Mouse (Mus musculus) kidney, postnatal 0 days (tissue): ENCODE measurements around the gene Btbd9. TPM values are rescaled to one million over a fixed set of nuclear protein-coding genes. Genes with fewer than 3 reads are reported as not detected.
A peak's percentile ranks its signal among the peaks of the same experiment; 100 is the strongest.

Experiments
- ATAC-seq: fragments of 200-750 bp; cut with Nextera tagmentation; replicated peaks from 2 replicates; pipeline ENCODE4 v1.8.0; 2017; ENCODE audit warnings: low read depth, moderate number of reproducible peaks, moderate TSS enrichment, moderate library complexity; ENCODE audit not compliant: low FRiP score
- DNase-seq: peaks from one replicate; pipeline ENCODE4 v3.0.0-alpha.2; 2016; ENCODE audit warnings: low spot score
- H3K27ac ChIP-seq: fragments of 300-500 bp; sonication (generic); 2 replicates; pipeline ENCODE4 v1.5.1; 2014; ENCODE audit warnings: mild to moderate bottlenecking
- H3K27me3 ChIP-seq: fragments of 300-500 bp; sonication (generic); 2 replicates; pipeline ENCODE4 v1.6.1; 2014; ENCODE audit warnings: low read length, mixed read lengths; ENCODE audit not compliant: insufficient read depth
- H3K36me3 ChIP-seq: fragments of 300-500 bp; sonication (generic); 2 replicates; pipeline ENCODE4 v1.6.1; 2014; ENCODE audit warnings: low read length, mixed read lengths; ENCODE audit not compliant: insufficient read depth
- H3K4me1 ChIP-seq: fragments of 300-500 bp; sonication (generic); replicated peaks from 2 replicates; pipeline ENCODE4 v1.6.1; 2014; ENCODE audit warnings: antibody characterized with exemption, low read length, mixed read lengths; ENCODE audit not compliant: insufficient read depth
- H3K4me2 ChIP-seq: fragments of 300-500 bp; sonication (generic); 2 replicates; pipeline ENCODE4 v1.6.1; 2014; ENCODE audit warnings: mild to moderate bottlenecking, low read length, moderate library complexity, mixed read lengths
- H3K4me3 ChIP-seq: fragments of 300-500 bp; sonication (generic); replicated peaks from 2 replicates; pipeline ENCODE4 v1.5.1; 2014; ENCODE audit warnings: low read depth, low read length
- H3K9ac ChIP-seq: fragments of 300-500 bp; sonication (generic); 2 replicates; pipeline ENCODE4 v1.6.1; 2014; ENCODE audit warnings: low read depth, low read length
- H3K9me3 ChIP-seq: fragments of 300-500 bp; sonication (generic); replicated peaks from 2 replicates; pipeline ENCODE4 v1.6.1; 2016; ENCODE audit warnings: low read length, inconsistent platforms, mixed read lengths
- CTCF ChIP-seq: IDR thresholded peaks from 2 replicates; pipeline ENCODE4 v1.5.1; 2016; ENCODE audit warnings: antibody characterized with exemption, low read depth, mild to moderate bottlenecking, moderate library complexity
- WGBS: fragments of 180-500 bp; shearing (Covaris S2); extraction: QIAGEN DNeasy Blood & Tissue Kit; methylation state at CpG from one replicate; pipeline ENCODE4 v1.1.7; 2014; 5-methylcytosine and 5-hydroxymethylcytosine counted together
- polyA plus RNA-seq: library from polyadenylated mRNA; unstranded; fragments of >200 nt; fragmentation: Nextera tagmentation; extraction: Ambion mirVana; gene quantifications from 2 replicates; pipeline ENCODE4 v1.2.1, GENCODE M21; 2015

Gene Btbd9
- polyA plus RNA-seq, 1 experiment from 2014 or later, result 41.1 TPM

DNA sequence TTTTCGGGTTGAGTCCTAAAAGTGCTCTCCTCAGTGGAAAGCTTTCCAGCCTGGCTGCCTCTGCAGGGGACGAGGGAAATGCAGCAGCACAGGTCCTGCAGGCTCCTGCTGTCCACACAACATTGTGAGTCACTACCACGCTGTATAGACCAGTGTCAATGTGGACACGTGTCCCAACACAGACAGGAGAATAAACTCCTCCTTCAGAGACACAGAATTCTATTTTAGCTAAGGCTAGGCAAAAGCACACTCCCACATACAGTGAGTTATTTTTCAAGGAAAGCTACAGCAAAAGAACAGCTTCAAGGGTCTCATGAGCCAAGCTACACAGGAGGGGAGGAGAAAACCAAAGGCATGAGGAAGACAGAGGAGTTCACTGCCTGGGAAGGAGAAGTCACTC lies 243.2 kb downstream of the Btbd9 start:
- Histone ChIP-seq H3K36me3 (no peaks in the 10 kb centered on the region), H3K4me3 (no peak overlapping the region), H3K27me3 (no peaks in the 10 kb centered on the region), H3K9me3 (no peaks in the 10 kb centered on the region), H3K4me1 (0 out of 2 replicates have a peak, but pooled peaks cover 12% of the 10 kb centered on the region), H3K27ac (no peak overlapping the region), H3K9ac (no peak overlapping the region), H3K4me2 (no peak overlapping the region)
- WGBS, result 81% methylated on average over 4 of the region's 4 CpGs
- no peak for ATAC-seq
- no peak for TF ChIP-seq CTCF
- DNase-seq, result no peak

DNA sequence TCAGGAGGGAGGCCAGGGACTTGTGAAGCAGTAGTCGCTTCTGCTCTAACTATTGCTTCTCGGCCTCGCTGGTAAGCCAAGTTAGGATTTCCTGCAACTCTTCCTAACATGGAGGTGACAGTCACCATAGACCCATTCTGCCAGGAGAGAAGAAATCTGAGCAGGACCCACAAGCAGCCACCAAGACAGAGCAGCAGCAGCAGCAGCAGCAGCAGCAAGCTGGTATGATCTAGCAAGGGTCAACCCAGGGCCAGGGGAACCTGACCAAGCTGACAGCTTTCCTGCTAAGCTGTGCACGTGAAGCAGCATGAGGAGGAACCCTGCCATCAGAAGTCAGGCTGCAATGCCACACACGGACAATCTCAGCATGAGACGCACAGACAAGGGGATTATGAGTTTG lies 244.9 kb downstream of the Btbd9 start:
- Histone ChIP-seq H3K4me2 (no peak overlapping the region), H3K27me3 (no peaks in the 10 kb centered on the region), H3K9me3 (no peaks in the 10 kb centered on the region), H3K4me1 (0 out of 2 replicates have a peak, but pooled peaks cover 5% of the 10 kb centered on the region), H3K36me3 (no peaks in the 10 kb centered on the region), H3K4me3 (no peak overlapping the region), H3K27ac (no peak overlapping the region), H3K9ac (no peak overlapping the region)
- 68% methylated on average over 6 of the region's 6 CpGs for WGBS
- DNase-seq (no peak), ATAC-seq (no peak)
- TF ChIP-seq CTCF, result no peak

DNA sequence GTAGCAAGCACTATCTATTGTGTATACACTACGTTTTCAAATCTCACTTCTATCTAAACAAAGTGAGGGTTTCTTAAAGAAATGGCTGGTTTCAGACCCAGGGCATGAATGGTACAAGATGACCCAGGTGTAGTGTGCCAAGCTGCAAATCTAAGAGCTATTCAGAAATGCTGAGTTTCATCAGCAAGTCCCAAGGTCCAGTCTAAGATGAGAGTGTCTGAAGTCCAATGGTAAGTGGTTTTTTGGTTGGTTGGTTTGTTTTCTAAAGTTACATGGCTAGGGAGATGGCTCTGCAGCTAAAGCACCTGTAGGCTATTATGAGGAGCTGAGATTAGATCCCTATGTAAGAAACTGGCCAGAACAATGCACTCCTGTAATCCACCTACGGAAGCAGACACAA lies 246.8 kb downstream of the Btbd9 start:
- no peaks in the 10 kb centered on the region for H3K36me3 ChIP-seq

DNA sequence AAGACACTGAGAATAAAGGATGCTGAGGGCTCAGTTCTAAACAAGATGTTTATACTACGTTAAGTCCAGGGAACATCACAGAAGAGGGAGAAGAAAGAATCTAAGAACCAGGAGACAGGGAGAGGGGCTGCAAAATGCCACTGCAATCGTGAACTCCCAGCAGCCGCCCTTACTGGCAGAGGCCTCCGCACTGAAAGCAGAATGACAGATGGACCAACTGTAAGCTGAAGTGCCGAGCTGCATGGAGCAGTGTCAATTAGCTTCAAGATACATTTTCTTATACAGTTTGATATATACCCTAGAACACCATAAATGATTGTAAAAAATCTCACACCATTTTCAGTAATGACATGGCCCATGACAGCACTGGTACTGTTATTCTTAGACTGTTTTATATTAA lies 247.4 kb downstream of the Btbd9 start:
- DNase-seq (no peak), ATAC-seq (no peak)
- Histone ChIP-seq H3K9ac (no peak overlapping the region), H3K4me1 (no peaks in the 10 kb centered on the region), H3K27ac (no peak overlapping the region), H3K4me3 (no peak overlapping the region), H3K4me2 (no peak overlapping the region), H3K9me3 (no peaks in the 10 kb centered on the region), H3K36me3 (no peaks in the 10 kb centered on the region), H3K27me3 (no peaks in the 10 kb centered on the region)
- 82% methylated on average over 5 of the region's 5 CpGs for WGBS
- no peak for TF ChIP-seq CTCF

More for the DNA sequence above, 246.8 kb downstream of the Btbd9 start:
- Histone ChIP-seq H3K27ac (no peak overlapping the region), H3K4me2 (no peak overlapping the region), H3K27me3 (no peaks in the 10 kb centered on the region), H3K9ac (no peak overlapping the region), H3K9me3 (no peaks in the 10 kb centered on the region), H3K4me1 (no peaks in the 10 kb centered on the region), H3K4me3 (no peak overlapping the region)
- 83% methylated on average over 2 of the region's 2 CpGs for WGBS
- DNase-seq (no peak), ATAC-seq (no peak)
- TF ChIP-seq CTCF, result no peak

DNA sequence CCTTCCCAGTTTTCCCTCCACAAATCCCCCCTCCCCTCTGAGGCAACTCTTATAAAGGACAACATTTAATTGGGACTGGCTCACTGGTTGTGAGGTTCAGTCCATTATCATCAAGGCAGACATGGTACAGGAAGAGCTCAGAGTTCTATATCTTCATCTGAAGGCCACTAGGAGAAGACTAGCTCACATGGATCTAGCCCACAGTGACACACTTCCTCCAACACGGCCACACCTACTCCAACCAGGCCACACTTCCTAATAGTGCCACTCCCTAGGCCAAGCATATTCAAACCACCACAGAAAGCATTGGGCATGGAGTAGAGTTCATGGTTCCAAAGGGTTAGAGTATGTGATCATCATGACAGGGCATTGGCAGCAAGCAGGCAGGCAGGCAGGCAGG lies 249.4 kb downstream of the Btbd9 start:
- H3K27me3 ChIP-seq, result no peaks in the 10 kb centered on the region
- no peaks in the 10 kb centered on the region for H3K9me3 ChIP-seq
- no peaks in the 10 kb centered on the region for H3K4me1 ChIP-seq
- ATAC-seq, result no peak
- no peak for DNase-seq
- H3K36me3 ChIP-seq, result no peaks in the 10 kb centered on the region
- H3K4me2 ChIP-seq, result no peak overlapping the region
- WGBS, result 76% methylated on average over 1 of the region's 1 CpGs
- H3K4me3 ChIP-seq, result no peak overlapping the region
- H3K9ac ChIP-seq, result no peak overlapping the region
- H3K27ac ChIP-seq, result no peak overlapping the region
- TF ChIP-seq CTCF, result no peak

DNA sequence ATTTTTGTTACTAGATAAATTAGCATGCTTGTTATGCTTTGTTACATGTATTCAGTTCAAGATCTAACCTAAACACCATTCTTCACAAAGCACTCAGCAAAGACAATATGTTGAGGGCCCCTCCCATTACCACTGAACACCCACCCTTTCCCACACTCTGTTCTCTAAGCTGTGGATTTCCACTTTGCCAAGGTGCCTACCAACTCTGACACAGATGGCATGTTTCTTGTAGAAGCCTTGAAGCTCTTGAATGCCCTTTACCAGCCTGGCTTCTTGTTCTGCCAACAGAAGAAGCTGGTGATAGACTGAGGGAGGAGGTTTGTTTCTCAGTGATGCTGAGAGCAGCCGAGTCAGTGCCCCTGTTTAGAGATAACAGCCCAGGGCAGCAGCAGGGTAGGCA lies 256.0 kb downstream of the Btbd9 start:
- no peak for TF ChIP-seq CTCF
- ATAC-seq (no peak), DNase-seq (no peak)
- H3K27ac ChIP-seq, result no peak overlapping the region
- H3K9ac ChIP-seq, result no peak overlapping the region
- H3K4me1 ChIP-seq, result no peaks in the 10 kb centered on the region
- H3K9me3 ChIP-seq, result no peaks in the 10 kb centered on the region
- H3K27me3 ChIP-seq, result no peaks in the 10 kb centered on the region
- no peak overlapping the region for H3K4me3 ChIP-seq
- H3K4me2 ChIP-seq, result no peak overlapping the region
- H3K36me3 ChIP-seq, result no peaks in the 10 kb centered on the region
- 73% methylated on average over 1 of the region's 1 CpGs for WGBS

DNA sequence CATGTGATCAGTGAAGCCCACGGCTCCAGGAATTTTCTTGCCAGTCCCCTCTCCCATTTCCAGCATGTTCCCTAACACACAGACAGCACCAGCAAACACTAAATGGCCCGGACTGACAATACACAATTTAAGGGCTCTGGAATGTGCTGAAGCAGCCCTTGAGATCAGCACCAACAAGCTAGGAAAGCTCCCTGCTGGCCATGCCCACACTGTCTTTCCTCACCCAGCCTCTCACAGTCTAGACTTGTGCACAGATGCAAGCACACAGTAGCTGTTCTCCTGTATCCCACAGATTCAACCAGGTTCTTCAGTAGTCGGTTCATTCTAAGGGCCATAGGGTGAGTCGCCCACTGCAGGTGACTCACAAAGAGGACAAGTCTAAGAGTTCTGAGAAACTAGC lies 263.6 kb downstream of the Btbd9 start:
- DNase-seq (peak; percentile 53), ATAC-seq (no peak)
- Histone ChIP-seq H3K27me3 (no peaks in the 10 kb centered on the region), H3K9me3 (no peaks in the 10 kb centered on the region), H3K4me1 (no peaks in the 10 kb centered on the region), H3K4me3 (no peak overlapping the region), H3K9ac (no peak overlapping the region), H3K36me3 (no peaks in the 10 kb centered on the region), H3K4me2 (no peak overlapping the region), H3K27ac (no peak overlapping the region)
- 51% methylated on average over 4 of the region's 4 CpGs for WGBS
- no peak for TF ChIP-seq CTCF
